Mouse (Mus musculus): Measurements from ENCODE around the gene Cbfa2t2.

DNA sequence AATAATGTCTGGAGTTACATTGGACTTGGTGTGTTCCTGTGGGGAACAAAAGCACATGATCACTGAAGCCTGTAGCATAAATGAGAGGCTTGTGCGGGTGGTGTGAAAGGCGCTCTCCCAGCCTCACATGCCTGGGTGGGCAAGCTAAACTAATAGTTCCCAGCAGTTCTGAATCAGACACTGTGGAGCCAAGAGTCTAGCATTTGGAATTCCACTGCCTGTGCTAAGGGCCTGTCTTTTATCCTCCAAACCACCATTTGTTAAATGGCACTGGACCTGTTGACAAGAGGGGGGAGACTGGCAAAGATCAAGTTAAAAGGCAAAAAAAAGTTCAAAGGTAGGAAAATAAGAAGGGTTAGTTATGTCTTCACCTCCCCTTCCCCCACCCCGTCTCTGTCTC, 18.3 kb downstream of the Cbfa2t2 start:
- no peak for TF ChIP-seq CTCF (IDR thresholded peaks at IDR 0.05)
- TF ChIP-seq POLR2A (IDR thresholded peaks at IDR 0.05; ENCODE audit: insufficient read depth, low read depth, low read length), result no peak
- no peak for TF ChIP-seq EP300 (IDR thresholded peaks at IDR 0.05; ENCODE audit: insufficient read depth, low read depth, low read length)
